Mouse (Mus musculus) E14TG2a.4 (cell line): ENCODE results near the gene Ccdc7b.
"Not testable (repeated sequence)": the region's sequence is repeated elsewhere in the genome, so short reads cannot be mapped to it uniquely, and the experiment has no call there.

ENCODE experiments used
- H3K27me3 ChIP-seq: 2 replicates; pipeline ENCODE4 v1.6.1; 2014; ENCODE audit warnings: low read length, control low read depth; ENCODE audit not compliant: insufficient read depth
- H3K36me3 ChIP-seq: 2 replicates; pipeline ENCODE4 v1.6.1; 2014; ENCODE audit warnings: low read length, control low read depth; ENCODE audit not compliant: insufficient read depth
- H3K4me1 ChIP-seq: replicated peaks from 2 replicates; pipeline ENCODE4 v1.6.1; 2014; ENCODE audit warnings: low read depth, low read length, control low read depth
- H3K4me3 ChIP-seq: replicated peaks from 2 replicates; pipeline ENCODE4 v1.5.1; 2014; ENCODE audit warnings: mild to moderate bottlenecking, low read length
- H3K9me3 ChIP-seq: 2 replicates; pipeline ENCODE4 v1.6.1; 2014; ENCODE audit warnings: low read length, control low read depth
- CTCF ChIP-seq: conservative IDR thresholded peaks from 2 replicates; pipeline ENCODE4 v1.5.1; 2014; ENCODE audit warnings: low read length
- NANOG ChIP-seq: IDR thresholded peaks from 2 replicates; pipeline ENCODE4 v1.6.1; 2014; ENCODE audit warnings: borderline replicate concordance, low read length, mixed read lengths
- POU5F1 ChIP-seq: IDR thresholded peaks from 2 replicates; pipeline ENCODE4 v1.6.1; 2014; ENCODE audit warnings: low read length, borderline replicate concordance

Ccdc7b gene

GRCm38 (mm10) chr8:129066834-129067233, at the start of gene Ccdc7b:
Gene Ccdc7b (plus strand): TSS chr8:129067134.
- not testable (repeated sequence) for H3K4me1 ChIP-seq, H3K36me3 ChIP-seq, H3K27me3 ChIP-seq, H3K4me3 ChIP-seq, H3K9me3 ChIP-seq

DNA sequence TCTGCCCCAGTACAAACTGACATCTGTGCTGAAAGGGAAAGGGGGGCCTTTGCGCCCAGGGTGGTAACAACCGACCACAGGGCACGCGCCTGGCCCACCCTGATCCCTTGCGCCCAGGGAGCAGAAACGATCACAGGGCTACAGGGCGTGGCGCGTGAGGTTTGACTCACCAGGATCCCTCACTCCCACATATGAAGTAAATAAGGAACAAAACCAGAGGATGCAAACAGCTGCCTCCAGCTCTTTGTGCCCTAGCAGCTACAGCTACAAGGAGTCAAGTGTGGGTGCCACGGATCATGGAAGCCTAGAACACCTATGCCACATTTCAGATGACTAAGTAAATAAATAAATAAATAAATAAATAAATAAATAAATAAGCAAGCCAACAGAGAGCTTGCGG, 1.5 kb upstream of the Ccdc7b start, which contains the start of gene Ccdc7a:
TSS of gene Ccdc7a (minus strand) at position 101 of the 400 bp plus-strand sequence.
- H3K36me3 ChIP-seq, H3K27me3 ChIP-seq, H3K9me3 ChIP-seq, H3K4me1 ChIP-seq, H3K4me3 ChIP-seq: not testable (repeated sequence)

DNA sequence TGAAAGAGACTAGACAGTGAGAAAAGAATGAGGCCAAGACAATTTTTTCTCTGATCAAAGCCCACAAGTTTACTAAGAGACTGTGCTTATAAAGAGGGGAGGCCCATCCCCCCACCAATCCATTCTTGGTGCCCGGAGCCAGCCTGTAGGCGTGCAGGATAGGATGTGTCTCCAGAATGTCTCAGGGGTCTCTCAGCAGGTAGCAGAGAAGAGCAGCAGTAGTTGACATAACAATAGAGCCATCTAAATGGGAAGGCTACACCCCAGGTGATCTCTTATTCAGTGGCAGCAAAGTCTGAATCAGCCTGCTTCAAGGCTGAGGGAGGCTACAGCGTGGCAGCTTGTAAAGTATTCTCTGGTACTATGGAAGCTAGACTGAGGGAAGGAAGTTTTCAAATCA, 48.8 kb downstream of the Ccdc7b start:
- H3K9me3 ChIP-seq = peaks cover 51% of the 10 kb centered on the region
- not testable (repeated sequence) for H3K4me1 ChIP-seq, H3K36me3 ChIP-seq, H3K27me3 ChIP-seq, H3K4me3 ChIP-seq

DNA sequence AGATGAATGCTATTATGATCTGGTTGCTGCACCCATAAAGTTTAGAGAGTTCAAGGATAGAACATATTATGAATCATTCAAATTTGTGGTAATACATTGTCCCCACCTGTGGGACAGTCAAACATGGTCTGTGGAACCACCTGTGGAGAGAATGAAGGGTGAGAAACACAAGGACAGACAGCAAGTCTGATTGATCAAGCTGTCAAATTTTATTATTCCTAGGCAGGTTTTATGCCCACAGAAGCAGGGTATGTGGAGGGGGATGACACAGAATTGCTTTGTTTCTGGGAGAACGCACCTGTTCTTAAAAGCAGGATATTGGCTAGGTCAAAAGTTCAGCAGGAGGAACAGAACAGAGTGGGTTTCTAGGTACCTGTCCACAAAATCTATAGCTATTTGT, 64.6 kb downstream of the Ccdc7b start, which contains the start of gene Gm10999:
TSS of gene Gm10999 (minus strand) at position 101 of the 400 bp plus-strand sequence.
- Histone ChIP-seq H3K27me3 (no peaks in the 10 kb centered on the region), H3K9me3 (peaks cover 9% of the 10 kb centered on the region; the same call in 1 of the 2 replicates), H3K4me3 (no peak within 1 kb of the TSS), H3K4me1 (no peaks in the 10 kb centered on the region), H3K36me3 (no peaks in the 10 kb centered on the region)
- no peak for TF ChIP-seq POU5F1
- no peak for TF ChIP-seq NANOG
- TF ChIP-seq CTCF = no peak

- Histone ChIP-seq H3K4me1 (no peaks in the 10 kb centered on the region), H3K9me3 (peaks cover 9% of the 10 kb centered on the region; the same call in 1 of the 2 replicates), H3K4me3 (no peak overlapping the region), H3K27me3 (no peaks in the 10 kb centered on the region), H3K36me3 (no peaks in the 10 kb centered on the region)
- TF ChIP-seq NANOG (no peak), CTCF (no peak), POU5F1 (no peak)
These were observed 66.5 kb downstream of the Ccdc7b start for GRCm38 (mm10) chr8:129133475-129133874.
